Mouse (Mus musculus): ENCODE measurements around the gene Map2k2. TPM values are rescaled to one million over a fixed set of nuclear protein-coding genes. Genes with fewer than 3 reads are reported as not detected.
"Not testable (repeated sequence)": the region's sequence is repeated elsewhere in the genome, so short reads cannot be mapped to it uniquely, and the experiment has no call there.

Gene Map2k2
- polyA plus RNA-seq, 1 experiment from 2014 or later, result 111 TPM

DNA sequence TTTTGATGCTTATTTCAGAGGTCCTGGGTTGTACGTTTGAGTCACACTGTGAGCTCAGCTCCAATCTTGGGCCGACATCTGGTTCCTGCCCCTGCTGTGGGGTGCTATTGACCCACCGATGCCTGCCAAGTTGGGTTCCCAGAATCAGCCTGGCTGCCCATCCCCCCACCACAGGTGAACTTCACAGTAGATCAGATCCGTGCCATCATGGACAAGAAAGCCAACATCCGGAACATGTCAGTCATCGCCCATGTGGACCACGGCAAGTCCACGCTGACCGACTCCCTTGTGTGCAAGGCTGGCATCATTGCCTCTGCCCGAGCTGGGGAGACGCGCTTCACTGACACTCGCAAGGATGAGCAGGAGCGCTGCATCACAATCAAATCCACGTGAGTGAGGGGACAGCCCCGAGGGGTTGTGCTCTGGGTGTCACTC lies 71.8 kb downstream of the Map2k2 start:
- peaks cover 85% of the 10 kb centered on the region for H3K4me1 ChIP-seq (replicated peaks)
- peaks cover 54% of the 10 kb centered on the region for H3K36me3 ChIP-seq (replicated peaks)
- WGBS (ENCODE audit: insufficient replicate concordance), result 5% methylated on average over 16 of the region's 16 CpGs
- peak overlapping the region; percentile 96 for H3K9ac ChIP-seq
- H3K4me3 ChIP-seq (replicated peaks), result peak overlapping the region; percentile 90
- no peaks in the 10 kb centered on the region for H3K9me3 ChIP-seq (replicated peaks)
- no peak for ATAC-seq (ENCODE audit: insufficient read depth)
- no peaks in the 10 kb centered on the region for H3K27me3 ChIP-seq
- H3K27ac ChIP-seq (replicated peaks), result peak overlapping the region; percentile 89
- H3K4me2 ChIP-seq, result peak overlapping the region; percentile 86

- Histone ChIP-seq H3K4me2 (peak overlapping the region; percentile 86), H3K4me3 (replicated peaks) (peak overlapping the region; percentile 90), H3K27me3 (no peaks in the 10 kb centered on the region), H3K9ac (peak overlapping the region; percentile 96), H3K27ac (replicated peaks) (peak overlapping the region; percentile 89), H3K4me1 (replicated peaks) (peaks cover 83% of the 10 kb centered on the region), H3K36me3 (replicated peaks) (peaks cover 55% of the 10 kb centered on the region), H3K9me3 (replicated peaks) (no peaks in the 10 kb centered on the region)
- WGBS (ENCODE audit: insufficient replicate concordance), result 49% methylated on average over 14 of the region's 14 CpGs
- no peak for ATAC-seq (ENCODE audit: insufficient read depth)
These were observed 72.4 kb downstream of the Map2k2 start for GRCm38 (mm10) chr10:81177958-81178712.

GRCm38 (mm10) chr10:81178927-81179326 lies 73.2 kb downstream of the Map2k2 start:
- WGBS (ENCODE audit: insufficient replicate concordance), result 91% methylated on average over 11 of the region's 11 CpGs
- 0 out of 2 replicates have a peak overlapping the region, but pooled peaks have one; percentile 89 for H3K27ac ChIP-seq (replicated peaks)
- peaks cover 57% of the 10 kb centered on the region for H3K36me3 ChIP-seq (replicated peaks)
- peak overlapping the region; percentile 86 for H3K4me2 ChIP-seq
- H3K27me3 ChIP-seq, result no peaks in the 10 kb centered on the region
- H3K4me1 ChIP-seq (replicated peaks), result peaks cover 81% of the 10 kb centered on the region
- H3K4me3 ChIP-seq (replicated peaks), result peak overlapping the region; percentile 90; the same call in 1 of the 2 replicates
- no peaks in the 10 kb centered on the region for H3K9me3 ChIP-seq (replicated peaks)
- no peak overlapping the region for H3K9ac ChIP-seq
- ATAC-seq (ENCODE audit: insufficient read depth), result no peak

DNA sequence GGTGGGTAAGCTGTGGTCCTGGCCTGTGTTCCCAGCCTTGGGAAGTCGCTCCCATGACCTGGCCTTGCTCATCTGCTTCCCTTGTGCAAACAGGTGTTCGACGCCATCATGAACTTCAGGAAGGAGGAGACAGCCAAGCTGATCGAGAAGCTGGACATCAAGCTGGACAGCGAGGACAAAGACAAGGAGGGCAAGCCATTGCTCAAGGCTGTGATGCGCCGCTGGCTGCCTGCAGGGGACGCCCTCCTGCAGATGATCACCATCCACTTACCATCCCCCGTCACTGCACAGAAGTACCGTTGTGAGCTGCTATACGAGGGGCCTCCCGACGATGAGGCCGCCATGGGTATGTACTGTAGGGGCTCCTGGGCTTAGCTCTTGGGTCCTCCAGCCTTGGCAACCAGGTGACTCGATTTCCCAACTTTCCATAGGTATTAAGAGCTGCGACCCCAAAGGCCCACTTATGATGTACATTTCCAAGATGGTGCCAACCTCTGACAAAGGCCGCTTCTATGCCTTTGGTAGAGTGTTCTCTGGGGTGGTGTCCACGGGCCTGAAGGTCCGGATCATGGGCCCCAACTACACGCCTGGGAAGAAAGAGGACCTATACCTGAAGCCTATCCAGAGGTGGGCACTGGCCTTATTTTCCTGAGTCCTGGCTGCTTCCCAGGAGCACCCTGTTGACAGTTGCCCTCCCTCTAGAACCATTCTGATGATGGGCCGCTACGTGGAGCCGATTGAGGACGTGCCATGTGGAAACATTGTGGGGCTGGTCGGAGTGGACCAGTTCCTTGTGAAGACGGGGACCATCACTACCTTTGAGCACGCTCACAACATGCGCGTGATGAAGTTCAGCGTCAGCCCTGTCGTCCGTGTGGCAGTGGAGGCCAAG lies 74.0 kb downstream of the Map2k2 start:
- Histone ChIP-seq H3K27ac (replicated peaks) (peak overlapping the region; percentile 29; the same call in 1 of the 2 replicates), H3K36me3 (replicated peaks) (peaks cover 63% of the 10 kb centered on the region), H3K4me1 (replicated peaks) (peaks cover 81% of the 10 kb centered on the region), H3K4me3 (replicated peaks) (no peak overlapping the region), H3K4me2 (no peak overlapping the region), H3K9me3 (replicated peaks) (no peaks in the 10 kb centered on the region), H3K27me3 (no peaks in the 10 kb centered on the region), H3K9ac (no peak overlapping the region)
- 85% methylated on average over 32 of the region's 32 CpGs for WGBS (ENCODE audit: insufficient replicate concordance)
- ATAC-seq (ENCODE audit: insufficient read depth), result no peak

- no peaks in the 10 kb centered on the region for H3K27me3 ChIP-seq
- 0 out of 2 replicates have a peak overlapping the region, but pooled peaks have one; percentile 29 for H3K27ac ChIP-seq (replicated peaks)
- no peak for ATAC-seq (ENCODE audit: insufficient read depth)
- H3K4me2 ChIP-seq, result no peak overlapping the region
- peaks cover 68% of the 10 kb centered on the region for H3K4me1 ChIP-seq (replicated peaks)
- 90% methylated on average over 13 of the region's 13 CpGs for WGBS (ENCODE audit: insufficient replicate concordance)
- H3K9me3 ChIP-seq (replicated peaks), result no peaks in the 10 kb centered on the region
- no peak overlapping the region for H3K4me3 ChIP-seq (replicated peaks)
- H3K36me3 ChIP-seq (replicated peaks), result peaks cover 75% of the 10 kb centered on the region
- no peak overlapping the region for H3K9ac ChIP-seq
These were observed 75.2 kb downstream of the Map2k2 start for GRCm38 (mm10) chr10:81180946-81181345.

DNA sequence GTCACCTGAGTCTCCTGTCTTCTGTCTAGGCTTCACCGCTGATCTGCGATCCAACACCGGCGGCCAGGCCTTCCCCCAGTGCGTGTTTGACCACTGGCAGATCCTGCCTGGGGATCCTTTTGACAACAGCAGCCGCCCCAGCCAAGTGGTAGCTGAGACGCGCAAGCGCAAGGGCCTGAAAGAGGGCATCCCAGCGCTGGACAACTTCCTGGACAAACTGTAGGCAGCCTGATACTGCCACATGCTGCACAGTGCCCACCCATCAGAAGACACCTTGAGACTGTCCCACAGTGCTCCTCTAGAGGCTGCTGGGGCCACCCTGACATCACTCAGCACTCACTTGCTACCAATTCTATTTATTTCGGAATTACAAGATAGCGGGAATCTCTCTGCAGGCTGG lies 76.1 kb downstream of the Map2k2 start:
- not testable (repeated sequence) for H3K9ac ChIP-seq; H3K27me3 ChIP-seq; ATAC-seq (ENCODE audit: insufficient read depth); H3K4me3 ChIP-seq (replicated peaks); H3K9me3 ChIP-seq (replicated peaks)
- Histone ChIP-seq H3K4me1 (replicated peaks) (peaks cover 65% of the 10 kb centered on the region), H3K36me3 (replicated peaks) (peaks cover 80% of the 10 kb centered on the region), H3K27ac (replicated peaks) (0 out of 2 replicates have a peak overlapping the region, but pooled peaks have one; percentile 14), H3K4me2 (0 out of 2 replicates have a peak overlapping the region, but pooled peaks have one; percentile 15)
- WGBS (ENCODE audit: insufficient replicate concordance), result 82% methylated on average over 12 of the region's 12 CpGs

DNA sequence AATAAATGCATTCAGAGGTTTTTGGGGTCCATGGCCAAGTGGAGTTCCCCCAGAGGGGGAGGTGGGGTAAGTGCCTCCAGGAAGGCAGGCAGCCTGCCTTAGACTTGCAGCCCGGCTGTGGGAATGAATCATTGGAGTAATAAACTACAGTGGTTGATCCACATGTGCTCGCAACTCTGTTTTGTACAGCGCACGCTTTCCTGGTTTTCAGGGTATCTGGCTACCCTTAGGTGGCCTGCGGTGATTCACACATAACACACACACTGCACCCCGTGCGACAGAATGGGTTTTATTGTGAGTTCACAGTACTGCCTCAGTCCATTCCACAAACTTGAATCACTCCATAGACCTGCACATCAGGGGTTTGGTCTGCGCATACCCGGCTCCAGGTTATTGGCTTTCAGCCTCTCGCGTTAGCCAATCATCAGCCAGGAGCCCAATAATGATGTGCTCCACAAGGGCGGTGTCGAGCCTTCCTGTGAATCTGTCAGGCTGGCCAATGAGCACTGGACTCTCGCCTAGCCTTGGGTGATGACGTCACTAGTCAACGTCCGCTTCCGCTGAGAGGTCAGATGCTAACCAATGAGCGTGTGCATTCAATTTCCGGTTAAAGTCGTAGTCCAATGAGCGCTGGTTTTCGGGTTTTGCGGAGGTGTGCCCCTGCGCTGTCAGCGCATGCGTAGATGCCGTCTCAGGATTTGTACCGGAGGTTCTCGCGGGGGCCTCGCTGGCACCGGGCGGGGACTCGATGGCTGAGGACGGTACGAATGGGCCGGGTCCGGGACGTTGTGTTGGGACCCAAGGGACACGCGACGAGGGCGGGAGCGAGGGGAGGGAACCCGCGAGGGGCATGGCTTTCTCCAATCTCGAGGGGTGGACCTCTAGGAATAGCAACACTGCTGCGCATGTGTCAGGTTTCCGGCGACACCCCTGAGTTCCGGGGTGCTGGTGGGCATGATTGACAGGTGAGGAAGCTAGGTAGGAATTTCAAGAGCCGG lies 76.9 kb downstream of the Map2k2 start, which contains the start of gene Dapk3:
Dapk3 (plus strand) TSS at position 670 of the 998 bp plus-strand sequence.
- Histone ChIP-seq H3K36me3 (replicated peaks) (peaks cover 82% of the 10 kb centered on the region), H3K9me3 (replicated peaks) (no peaks in the 10 kb centered on the region), H3K4me1 (replicated peaks) (peaks cover 62% of the 10 kb centered on the region), H3K4me3 (replicated peaks) (peak within 1 kb of the TSS; percentile 76), H3K4me2 (peak within 1 kb of the TSS; percentile 87), H3K27ac (replicated peaks) (peak within 1 kb of the TSS; percentile 88), H3K27me3 (no peaks in the 10 kb centered on the region), H3K9ac (peak within 1 kb of the TSS; percentile 65)
- WGBS (ENCODE audit: insufficient replicate concordance), result 4% methylated on average over 53 of the region's 53 CpGs
- peak; percentile 92 for ATAC-seq (ENCODE audit: insufficient read depth)

Small RNAs within 50 kb of the gene (microRNA-seq; reads per million reads assigned to microRNA genes)
- gene Mir5615-1 (not detected), gene Mir5615-2 (not detected)

Other genes with a start within 250 kb of the Map2k2 start
- 0.05 TPM in 1 of 2 replicates, not detected in the other for gene Tmprss9, start 234.1 kb upstream of the Map2k2 start, polyA plus RNA-seq (2015; fragmentation: Nextera tagmentation; extraction: Ambion mirVana)
- gene Timm13, start 204.9 kb upstream of the Map2k2 start, polyA plus RNA-seq (2015; fragmentation: Nextera tagmentation; extraction: Ambion mirVana), result 163 and 165 TPM in 2 replicates
- gene Lmnb2, start 187.7 kb upstream of the Map2k2 start, polyA plus RNA-seq (2015; fragmentation: Nextera tagmentation; extraction: Ambion mirVana), result 11.0 and 12.4 TPM in 2 replicates
- gene Gadd45b, start 175.8 kb upstream of the Map2k2 start, polyA plus RNA-seq (2015; fragmentation: Nextera tagmentation; extraction: Ambion mirVana), result 3.8 and 4.0 TPM in 2 replicates
- gene Gng7, start 91.0 kb upstream of the Map2k2 start, polyA plus RNA-seq (2015; fragmentation: Nextera tagmentation; extraction: Ambion mirVana), result 0.36 and 0.41 TPM in 2 replicates
- 0.07 TPM in 1 of 2 replicates, not detected in the other for gene Diras1, start 80.3 kb upstream of the Map2k2 start, polyA plus RNA-seq (2015; fragmentation: Nextera tagmentation; extraction: Ambion mirVana)
- 5.6 and 6.5 TPM in 2 replicates for gene Slc39a3, start 68.5 kb upstream of the Map2k2 start, polyA plus RNA-seq (2015; fragmentation: Nextera tagmentation; extraction: Ambion mirVana)
- gene Sgta, start 45.7 kb upstream of the Map2k2 start, polyA plus RNA-seq (2015; fragmentation: Nextera tagmentation; extraction: Ambion mirVana), result 57.0 and 62.9 TPM in 2 replicates
- gene Thop1, start 35.9 kb upstream of the Map2k2 start, polyA plus RNA-seq (2015; fragmentation: Nextera tagmentation; extraction: Ambion mirVana), result 19.4 and 21.1 TPM in 2 replicates
- gene Creb3l3, start 7.0 kb upstream of the Map2k2 start, polyA plus RNA-seq (2015; fragmentation: Nextera tagmentation; extraction: Ambion mirVana), result 32.9 and 36.3 TPM in 2 replicates
- gene Zbtb7a, start 29.3 kb downstream of the Map2k2 start, polyA plus RNA-seq (2015; fragmentation: Nextera tagmentation; extraction: Ambion mirVana), result 47.6 and 56.9 TPM in 2 replicates
- 26.0 and 32.6 TPM in 2 replicates for gene Pias4, start 62.0 kb downstream of the Map2k2 start, polyA plus RNA-seq (2015; fragmentation: Nextera tagmentation; extraction: Ambion mirVana)
- 270 and 306 TPM in 2 replicates for gene Eef2, start 70.7 kb downstream of the Map2k2 start, polyA plus RNA-seq (2015; fragmentation: Nextera tagmentation; extraction: Ambion mirVana)
- gene Dapk3, start 77.1 kb downstream of the Map2k2 start, polyA plus RNA-seq (2015; fragmentation: Nextera tagmentation; extraction: Ambion mirVana), result 16.6 and 17.8 TPM in 2 replicates
- 0.07 TPM in 1 of 2 replicates, not detected in the other for gene 4930442H23Rik, start 77.9 kb downstream of the Map2k2 start, polyA plus RNA-seq (2015; fragmentation: Nextera tagmentation; extraction: Ambion mirVana)
- 0.09 TPM in 1 of 2 replicates, not detected in the other for gene Nmrk2, start 96.1 kb downstream of the Map2k2 start, polyA plus RNA-seq (2015; fragmentation: Nextera tagmentation; extraction: Ambion mirVana)
- gene Atcay, start 124.9 kb downstream of the Map2k2 start, polyA plus RNA-seq (2015; fragmentation: Nextera tagmentation; extraction: Ambion mirVana), result not detected in 2 replicates
- 0.31 TPM in 2 replicates for gene Zfr2, start 127.2 kb downstream of the Map2k2 start, polyA plus RNA-seq (2015; fragmentation: Nextera tagmentation; extraction: Ambion mirVana)
- gene Matk, start 147.0 kb downstream of the Map2k2 start, polyA plus RNA-seq (2015; fragmentation: Nextera tagmentation; extraction: Ambion mirVana), result 1.9 and 2.1 TPM in 2 replicates
- 78.7 and 92.2 TPM in 2 replicates for gene Mrpl54, start 161.0 kb downstream of the Map2k2 start, polyA plus RNA-seq (2015; fragmentation: Nextera tagmentation; extraction: Ambion mirVana)
- gene Apba3, start 161.0 kb downstream of the Map2k2 start, polyA plus RNA-seq (2015; fragmentation: Nextera tagmentation; extraction: Ambion mirVana), result 24.0 and 27.3 TPM in 2 replicates
- gene Tjp3, start 185.7 kb downstream of the Map2k2 start, polyA plus RNA-seq (2015; fragmentation: Nextera tagmentation; extraction: Ambion mirVana), result 0.93 and 1.4 TPM in 2 replicates
- gene Pip5k1c, start 187.0 kb downstream of the Map2k2 start, polyA plus RNA-seq (2015; fragmentation: Nextera tagmentation; extraction: Ambion mirVana), result 13.4 and 15.2 TPM in 2 replicates
- gene Cactin, start 215.2 kb downstream of the Map2k2 start, polyA plus RNA-seq (2015; fragmentation: Nextera tagmentation; extraction: Ambion mirVana), result 24.3 and 29.5 TPM in 2 replicates
- gene Tbxa2r, start 222.8 kb downstream of the Map2k2 start, polyA plus RNA-seq (2015; fragmentation: Nextera tagmentation; extraction: Ambion mirVana), result 4.0 and 5.0 TPM in 2 replicates
- not detected in 2 replicates for gene Gipc3, start 237.4 kb downstream of the Map2k2 start, polyA plus RNA-seq (2015; fragmentation: Nextera tagmentation; extraction: Ambion mirVana)
- 22.3 and 22.6 TPM in 2 replicates for gene Hmg20b, start 244.6 kb downstream of the Map2k2 start, polyA plus RNA-seq (2015; fragmentation: Nextera tagmentation; extraction: Ambion mirVana)

Measured in liver, embryonic 15.5 days (tissue).